Mouse (Mus musculus) heart, embryonic 11.5 days (tissue): ENCODE results near the gene Mrpl34. TPM values are rescaled to one million over a fixed set of nuclear protein-coding genes. Genes with fewer than 3 reads are reported as not detected.
"Not testable (repeated sequence)": the region's sequence is repeated elsewhere in the genome, so short reads cannot be mapped to it uniquely, and the experiment has no call there.

ENCODE experiments used
- ATAC-seq: fragments of 200-750 bp; cut with Nextera tagmentation; replicated peaks from 2 replicates; pipeline ENCODE4 v1.8.0; 2017; ENCODE audit warnings: moderate library complexity; ENCODE audit not compliant: insufficient number of reproducible peaks, low FRiP score, low TSS enrichment
- H3K27ac ChIP-seq: fragments of 300-500 bp; sonication (generic); 2 replicates; pipeline ENCODE4 v1.5.1; 2014; ENCODE audit warnings: mild to moderate bottlenecking, low read depth, low read length
- H3K27me3 ChIP-seq: fragments of 300-500 bp; sonication (generic); 2 replicates; pipeline ENCODE4 v1.6.1; 2014; ENCODE audit warnings: mild to moderate bottlenecking, low read length, mixed read lengths; ENCODE audit not compliant: control insufficient read depth, insufficient read depth
- H3K36me3 ChIP-seq: fragments of 300-500 bp; sonication (generic); 2 replicates; pipeline ENCODE4 v1.6.1; 2014; ENCODE audit warnings: mild to moderate bottlenecking, low read length, moderate library complexity, mixed read lengths; ENCODE audit not compliant: control insufficient read depth, insufficient read depth
- H3K4me1 ChIP-seq: fragments of 300-500 bp; sonication (generic); 2 replicates; pipeline ENCODE4 v1.6.1; 2014; ENCODE audit warnings: low read length; ENCODE audit not compliant: control insufficient read depth, insufficient read depth
- H3K4me2 ChIP-seq: fragments of 300-500 bp; sonication (generic); 2 replicates; pipeline ENCODE4 v1.6.1; 2014; ENCODE audit warnings: mild to moderate bottlenecking, moderate library complexity
- H3K4me3 ChIP-seq: fragments of 300-500 bp; sonication (generic); 2 replicates; pipeline ENCODE4 v1.5.1; 2014; ENCODE audit warnings: low read depth, low read length
- H3K9ac ChIP-seq: fragments of 300-500 bp; sonication (generic); 2 replicates; pipeline ENCODE4 v1.6.1; 2014; ENCODE audit warnings: mild to moderate bottlenecking, low read depth, low read length, moderate library complexity
- H3K9me3 ChIP-seq: fragments of 300-500 bp; sonication (generic); replicated peaks from 2 replicates; pipeline ENCODE4 v1.6.1; 2016; ENCODE audit warnings: low read length; ENCODE audit not compliant: control insufficient read depth
- WGBS: fragments of 180-500 bp; shearing (Covaris S2); extraction: QIAGEN DNeasy Blood & Tissue Kit; methylation state at CpG from one replicate; pipeline ENCODE4 v1.1.7; 2014; ENCODE audit not compliant: insufficient replicate concordance; 5-methylcytosine and 5-hydroxymethylcytosine counted together
- polyA plus RNA-seq: library from polyadenylated mRNA; unstranded; fragments of >200 nt; fragmentation: Nextera tagmentation; extraction: Ambion mirVana; gene quantifications from 2 replicates; pipeline ENCODE4 v1.2.1, GENCODE M21; 2014

Gene Mrpl34
- polyA plus RNA-seq: 163 and 169 TPM in 2 replicates

GRCm38 (mm10) chr8:71464513-71465500, at the start of gene Mrpl34:
Gene Mrpl34 (plus strand): TSS chr8:71464959.
- peak; percentile 80 for ATAC-seq
- Histone ChIP-seq H3K4me1 (peaks cover 17% of the 10 kb centered on the region), H3K4me2 (peak within 1 kb of the TSS; percentile 90), H3K9ac (peak within 1 kb of the TSS; percentile 81), H3K4me3 (peak within 1 kb of the TSS; percentile 83), H3K27ac (peak within 1 kb of the TSS; percentile 80), H3K27me3 (peaks cover 17% of the 10 kb centered on the region), H3K36me3 (peaks cover 7% of the 10 kb centered on the region), H3K9me3 (no peaks in the 10 kb centered on the region)
- under 1% methylated on average over 59 of the region's 59 CpGs for WGBS

GRCm38 (mm10) chr8:71422121-71422520, 42.6 kb upstream of the Mrpl34 start:
- Histone ChIP-seq H3K36me3 (no peaks in the 10 kb centered on the region), H3K9ac (no peak overlapping the region), H3K4me2 (no peak overlapping the region), H3K9me3 (no peaks in the 10 kb centered on the region), H3K4me3 (no peak overlapping the region), H3K27me3 (no peaks in the 10 kb centered on the region), H3K27ac (no peak overlapping the region), H3K4me1 (no peaks in the 10 kb centered on the region)
- ATAC-seq: no peak

GRCm38 (mm10) chr8:71432935-71433334, 31.8 kb upstream of the Mrpl34 start:
- not testable (repeated sequence) for H3K27me3 ChIP-seq, H3K27ac ChIP-seq, H3K4me1 ChIP-seq, H3K4me3 ChIP-seq, H3K36me3 ChIP-seq, H3K4me2 ChIP-seq, H3K9ac ChIP-seq, H3K9me3 ChIP-seq, ATAC-seq
- WGBS: 70% methylated on average over 1 of the region's 1 CpGs

GRCm38 (mm10) chr8:71437041-71437440, 27.7 kb upstream of the Mrpl34 start:
- WGBS: 47% methylated on average over 3 of the region's 3 CpGs
- H3K4me1 ChIP-seq: no peaks in the 10 kb centered on the region
- no peak overlapping the region for H3K4me3 ChIP-seq
- H3K9ac ChIP-seq: no peak overlapping the region
- no peaks in the 10 kb centered on the region for H3K36me3 ChIP-seq
- peaks cover 2% of the 10 kb centered on the region for H3K27me3 ChIP-seq
- no peak for ATAC-seq
- H3K4me2 ChIP-seq: no peak overlapping the region
- no peaks in the 10 kb centered on the region for H3K9me3 ChIP-seq
- H3K27ac ChIP-seq: no peak overlapping the region

GRCm38 (mm10) chr8:71441404-71441803, 23.4 kb upstream of the Mrpl34 start:
- 2% methylated on average over 7 of the region's 7 CpGs for WGBS
- ATAC-seq: no peak
- H3K4me3 ChIP-seq: no peak overlapping the region
- H3K9me3 ChIP-seq: no peaks in the 10 kb centered on the region
- no peak overlapping the region for H3K9ac ChIP-seq
- H3K36me3 ChIP-seq: no peaks in the 10 kb centered on the region
- no peak overlapping the region for H3K27ac ChIP-seq
- no peaks in the 10 kb centered on the region for H3K4me1 ChIP-seq
- no peak overlapping the region for H3K4me2 ChIP-seq
- H3K27me3 ChIP-seq: peaks cover 12% of the 10 kb centered on the region

GRCm38 (mm10) chr8:71445096-71445495, 19.7 kb upstream of the Mrpl34 start:
- Histone ChIP-seq H3K4me2 (no peak overlapping the region), H3K27ac (no peak overlapping the region), H3K4me3 (no peak overlapping the region), H3K36me3 (no peaks in the 10 kb centered on the region), H3K27me3 (peaks cover 12% of the 10 kb centered on the region), H3K4me1 (no peaks in the 10 kb centered on the region), H3K9me3 (no peaks in the 10 kb centered on the region), H3K9ac (no peak overlapping the region)
- 74% methylated on average over 7 of the region's 7 CpGs for whole genome bisulfite sequencing
- no peak for ATAC-seq

- no peaks in the 10 kb centered on the region for H3K4me1 ChIP-seq
- no peak for ATAC-seq
- no peaks in the 10 kb centered on the region for H3K9me3 ChIP-seq
- WGBS: 61% methylated on average over 4 of the region's 4 CpGs
- no peak overlapping the region for H3K4me2 ChIP-seq
- H3K36me3 ChIP-seq: no peaks in the 10 kb centered on the region
- H3K27me3 ChIP-seq: peaks cover 4% of the 10 kb centered on the region; the same call in 1 of the 2 replicates
- no peak overlapping the region for H3K27ac ChIP-seq
- no peak overlapping the region for H3K9ac ChIP-seq
- no peak overlapping the region for H3K4me3 ChIP-seq
Observed at GRCm38 (mm10) chr8:71451337-71451736, 13.4 kb upstream of the Mrpl34 start.

GRCm38 (mm10) chr8:71451777-71452176, 13.0 kb upstream of the Mrpl34 start:
- Histone ChIP-seq H3K27me3 (peaks cover 4% of the 10 kb centered on the region; the same call in 1 of the 2 replicates), H3K4me2 (no peak overlapping the region), H3K36me3 (no peaks in the 10 kb centered on the region), H3K9me3 (no peaks in the 10 kb centered on the region), H3K27ac (no peak overlapping the region), H3K9ac (no peak overlapping the region), H3K4me3 (no peak overlapping the region), H3K4me1 (no peaks in the 10 kb centered on the region)
- WGBS: 45% methylated on average over 11 of the region's 11 CpGs
- no peak for ATAC-seq
